Mouse (Mus musculus): ENCODE results near the gene Arih2.
A peak's percentile ranks its signal among the peaks of the same experiment; 100 is the strongest.

The Arih2 gene

GRCm38 (mm10) chr9:108560227-108560841 lies 88.9 kb downstream of the Arih2 start, which contains the start of gene Impdh2:
Impdh2 (plus strand) TSS chr9:108560286.
- peak; percentile 91 for DNase-seq (ENCODE audit: low spot score)

DNA sequence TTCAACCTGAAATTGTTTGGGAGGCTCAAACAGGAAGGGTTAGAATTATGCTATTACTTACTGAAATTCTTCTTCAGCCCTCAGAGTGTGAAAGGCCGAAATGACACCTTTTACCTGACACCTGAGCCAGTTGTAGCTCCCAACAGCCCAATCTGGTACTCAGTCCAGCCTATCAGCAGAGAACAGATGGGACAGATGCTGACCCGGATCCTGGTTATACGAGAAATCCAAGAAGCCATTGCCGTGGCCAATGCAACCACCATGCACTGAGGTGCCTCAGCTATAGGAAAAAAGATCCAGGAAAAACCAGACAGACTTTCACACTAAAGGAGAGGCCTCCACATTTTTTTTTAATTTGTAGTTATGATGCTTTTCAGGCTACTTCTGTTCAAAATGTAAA lies 90.0 kb downstream of the Arih2 start:
- no peak for DNase-seq (ENCODE audit: low spot score)
